Mouse (Mus musculus) heart, adult 9 months (tissue): ENCODE data around the gene Ptcd1.
"Not testable (repeated sequence)": the region's sequence is repeated elsewhere in the genome, so short reads cannot be mapped to it uniquely, and the experiment has no call there.

Source experiments
- DNase-seq, 2 experiments: peaks; one replicate each; pipeline ENCODE4 v3.0.0; 2022; ENCODE audit warnings: low spot score in 2 of 2

Gene Ptcd1

DNA sequence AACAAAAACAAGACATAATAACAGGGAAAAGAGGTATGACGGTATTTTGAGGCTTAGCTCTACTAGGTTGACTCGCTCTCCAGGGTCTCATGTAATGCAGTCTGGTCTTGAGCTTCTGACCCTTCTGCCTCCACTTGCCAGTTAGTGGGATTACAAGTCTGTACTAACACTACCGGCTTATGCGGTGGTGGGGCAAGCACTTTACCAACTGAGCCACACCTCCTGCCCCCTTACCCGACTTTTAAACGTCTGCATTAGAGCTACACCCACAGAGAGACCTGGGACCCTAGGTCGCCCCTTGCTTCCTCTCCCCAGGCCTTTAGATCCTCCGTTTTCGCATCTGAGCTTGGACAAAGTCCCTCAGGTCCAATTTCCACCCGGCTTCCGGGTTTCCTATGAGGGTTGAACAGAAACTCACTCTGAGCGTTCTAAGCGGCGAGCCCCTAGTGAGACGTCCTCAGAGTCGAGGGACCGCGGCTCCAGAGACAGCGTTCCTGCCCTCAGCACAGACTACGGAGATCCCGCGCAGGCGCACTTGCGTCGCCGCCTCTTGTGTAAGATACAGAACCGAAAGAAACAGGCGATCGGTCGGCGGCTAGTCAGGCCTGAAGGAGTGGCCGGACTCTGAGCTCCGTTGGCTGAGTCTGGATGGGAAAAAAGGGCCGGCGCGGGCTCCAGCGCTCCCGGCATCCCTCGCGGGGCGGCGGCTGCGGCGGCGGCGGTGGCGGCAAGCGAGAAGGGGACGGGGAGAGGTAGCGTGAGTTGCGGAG lies at the start of gene Ptcd1, which contains the start of gene Cpsf4:
Gene Ptcd1 (minus strand): TSS at position 573 of the 770 bp plus-strand sequence.
Gene Cpsf4 (plus strand): TSS at position 678 of the 770 bp plus-strand sequence.
- peak; percentile 97 to 99 for DNase-seq

DNA sequence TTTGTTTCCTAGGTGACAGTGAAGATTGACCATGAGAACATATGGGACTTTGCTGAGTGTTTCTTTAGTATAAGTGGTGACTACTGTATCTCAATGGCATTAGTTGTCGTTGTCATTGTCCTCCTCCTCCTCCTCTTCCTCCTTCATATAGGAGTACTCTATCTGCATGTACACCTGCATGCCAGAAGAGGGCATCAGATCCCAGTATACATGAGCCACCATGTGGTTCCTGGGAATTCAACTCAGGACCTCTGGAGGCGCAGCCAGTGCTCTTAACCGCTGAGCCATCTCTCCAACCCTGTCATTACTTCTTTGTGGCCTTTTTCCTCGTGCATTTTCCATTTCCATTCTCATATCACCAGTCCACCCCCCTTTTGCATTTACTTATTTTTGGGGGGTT lies 47.8 kb upstream of the Ptcd1 start:
- DNase-seq: no peak

DNA sequence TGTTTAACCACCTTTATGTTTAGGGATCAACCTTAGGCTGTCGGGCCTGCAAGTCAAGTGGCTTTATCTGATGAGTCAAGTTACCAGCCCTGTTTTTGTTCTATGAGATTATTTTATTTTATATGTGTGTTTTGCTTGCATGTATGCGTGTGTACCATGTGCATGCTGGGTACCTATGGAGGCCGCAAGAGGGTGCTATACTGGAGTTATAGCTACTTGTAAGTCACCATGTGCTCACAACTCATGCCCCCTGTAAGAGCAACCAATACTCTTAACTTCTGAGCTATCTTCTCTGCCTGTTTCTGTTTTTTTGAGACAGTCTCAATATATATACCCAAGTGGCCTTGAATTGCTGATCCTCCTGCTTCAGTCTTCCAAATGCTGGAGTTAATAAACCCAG lies 46.6 kb upstream of the Ptcd1 start:
- no peak for DNase-seq

DNA sequence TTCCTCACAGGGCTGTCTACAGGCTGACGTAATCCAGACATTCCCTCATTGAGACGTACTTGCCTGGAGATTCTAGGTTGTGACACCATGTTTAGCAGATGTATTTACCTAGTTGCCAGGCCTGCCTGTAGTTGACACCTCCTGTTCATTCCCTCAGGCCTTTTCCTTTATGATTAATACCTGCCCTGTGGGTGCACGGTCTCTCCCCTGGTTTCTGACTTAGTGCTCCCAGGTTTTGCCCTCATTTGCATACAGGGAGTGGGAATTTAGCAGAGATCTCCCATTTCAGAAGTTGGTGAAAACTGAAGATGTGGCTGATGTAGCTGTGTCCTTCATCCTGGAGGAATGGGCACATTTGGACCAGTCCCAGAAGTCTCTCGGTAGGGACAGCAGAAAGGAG lies 45.3 kb upstream of the Ptcd1 start:
- no peak for DNase-seq

DNA sequence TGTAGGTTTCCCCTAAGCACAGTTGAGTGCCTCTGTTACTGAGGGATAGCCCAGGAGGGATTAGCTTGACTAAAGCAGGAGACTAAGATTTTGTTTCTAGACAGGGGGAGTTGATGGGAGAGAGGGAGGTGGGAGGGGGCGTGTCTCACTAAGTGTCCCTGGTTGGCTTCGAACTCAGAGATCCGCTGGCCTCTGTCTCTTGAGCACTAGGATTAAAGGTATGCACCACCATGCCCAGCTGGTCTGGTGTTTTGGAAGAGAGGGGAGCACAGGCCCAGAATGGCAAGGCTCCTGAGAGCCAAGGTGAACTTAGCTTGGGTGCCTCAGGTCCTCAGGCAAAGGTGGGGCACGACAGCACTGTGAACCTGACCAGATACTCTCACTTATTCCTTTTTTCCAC lies 44.4 kb upstream of the Ptcd1 start:
- DNase-seq: no peak

DNA sequence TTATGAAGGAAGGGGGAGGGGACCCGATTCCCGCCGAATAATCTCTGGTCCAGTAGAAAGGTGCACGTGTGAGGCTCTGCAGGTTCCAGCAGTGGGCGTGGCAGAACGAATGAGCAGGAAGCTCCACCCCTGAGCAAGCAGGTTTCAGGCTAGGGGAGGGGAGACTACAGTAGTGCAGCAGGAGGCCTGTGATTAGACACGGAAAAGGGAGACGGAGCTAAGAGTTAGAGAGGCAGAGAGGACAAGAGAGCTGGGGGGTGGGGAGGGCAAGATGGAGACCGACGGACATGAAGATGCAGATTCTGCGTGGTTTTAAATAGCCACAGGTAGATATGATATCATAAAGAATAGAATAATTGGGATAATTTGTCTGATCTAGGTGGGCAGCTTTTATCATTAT lies 41.5 kb upstream of the Ptcd1 start:
- not testable (repeated sequence) for DNase-seq

DNA sequence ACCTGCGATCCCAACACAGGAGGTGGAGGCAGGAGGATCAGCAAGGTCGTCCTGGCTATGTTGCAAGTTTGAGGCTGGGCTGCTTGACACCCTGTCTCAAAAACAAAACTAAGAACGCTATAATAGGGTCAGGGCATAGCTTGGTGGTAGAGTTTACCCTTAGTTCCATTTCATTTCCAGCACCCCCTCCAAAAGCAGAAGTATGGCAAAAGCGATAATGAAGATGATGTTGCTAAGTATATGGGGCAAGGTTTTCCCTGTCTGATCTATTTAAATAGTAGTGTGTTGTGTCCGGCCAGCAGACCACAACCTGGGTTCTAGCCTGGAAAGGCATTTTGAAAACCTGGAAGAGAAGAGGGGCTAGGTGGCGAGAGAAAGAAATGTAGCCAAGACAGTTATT lies 41.0 kb upstream of the Ptcd1 start:
- DNase-seq: no peak

DNA sequence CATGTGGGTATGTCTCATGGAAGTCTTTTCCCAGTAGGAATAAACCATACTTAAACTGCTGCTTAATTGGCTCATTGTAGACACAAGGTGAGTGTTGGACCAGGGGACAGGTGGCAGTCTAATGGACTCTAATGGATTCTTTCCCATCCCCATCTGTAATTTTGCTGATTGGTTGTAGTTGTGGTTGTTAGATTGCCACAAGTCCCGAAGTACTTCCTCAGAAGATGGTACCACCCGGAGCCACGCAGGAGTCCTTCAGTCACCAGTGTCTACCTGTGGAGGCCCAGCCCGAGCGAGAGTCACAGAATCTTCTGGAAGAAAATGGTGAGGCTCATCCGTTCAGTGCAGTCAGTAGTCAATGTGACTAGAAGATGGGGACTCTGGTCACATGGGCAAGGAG lies 40.5 kb upstream of the Ptcd1 start:
- DNase-seq: no peak

DNA sequence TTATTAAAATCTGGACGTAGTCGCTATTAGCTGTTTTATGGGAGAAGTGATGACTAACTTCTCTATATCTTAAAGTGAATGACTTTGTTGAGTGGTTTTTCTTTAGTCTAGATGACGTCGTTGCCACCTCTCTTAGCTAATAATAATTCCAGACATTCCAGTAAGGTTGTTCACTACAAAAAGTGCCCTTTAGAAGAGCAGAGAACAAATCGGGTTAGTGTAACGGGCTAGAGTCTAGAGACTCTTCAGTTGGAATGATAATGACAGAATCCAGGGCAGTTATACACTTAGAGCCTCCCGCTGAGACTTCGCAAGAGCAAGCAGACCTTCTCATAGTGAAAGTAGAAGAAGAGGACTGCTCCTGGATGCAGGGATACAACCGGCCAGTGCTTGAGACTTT lies 38.1 kb upstream of the Ptcd1 start:
- DNase-seq: no peak

DNA sequence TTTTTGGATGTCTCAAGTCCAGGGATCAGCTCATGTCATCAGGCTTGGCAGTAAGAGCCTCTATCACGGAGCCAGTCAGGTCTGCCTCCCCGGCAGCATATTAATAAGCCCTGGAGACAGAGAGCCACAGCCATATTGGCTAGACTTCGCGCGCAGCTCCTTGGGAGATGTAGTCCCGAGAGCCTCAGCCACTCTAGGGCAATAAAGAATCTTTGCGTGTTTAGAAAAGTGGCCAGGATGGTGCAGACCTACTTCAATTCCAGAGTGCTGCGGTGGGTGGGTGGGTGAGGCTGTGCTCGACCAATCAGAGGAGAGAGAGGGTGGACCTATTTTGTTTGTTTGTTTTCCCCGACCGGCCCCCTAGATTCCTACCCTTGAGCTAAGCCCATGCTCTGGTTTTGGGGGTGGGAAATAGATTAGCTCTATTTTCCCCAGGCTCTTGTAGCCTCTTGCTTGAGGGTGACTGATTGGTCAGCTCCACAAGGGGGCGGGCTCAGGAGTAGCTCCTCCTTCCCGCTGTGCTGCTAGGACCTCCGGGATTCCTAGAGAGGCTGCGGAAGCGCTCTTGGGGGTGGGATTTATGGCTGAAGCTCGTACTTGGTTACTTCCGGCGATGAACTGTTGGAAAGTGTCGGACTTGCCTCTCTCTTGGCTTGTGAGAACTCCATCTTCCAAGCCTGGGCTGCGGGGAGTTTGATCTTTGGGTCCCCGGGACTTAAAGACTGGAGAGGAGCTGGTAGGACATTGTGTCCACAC lies 37.2 kb upstream of the Ptcd1 start, which contains the start of gene Zkscan5:
Gene Zkscan5 (plus strand): TSS at position 627 of the 756 bp plus-strand sequence.
- peak; percentile 99 for DNase-seq

DNA sequence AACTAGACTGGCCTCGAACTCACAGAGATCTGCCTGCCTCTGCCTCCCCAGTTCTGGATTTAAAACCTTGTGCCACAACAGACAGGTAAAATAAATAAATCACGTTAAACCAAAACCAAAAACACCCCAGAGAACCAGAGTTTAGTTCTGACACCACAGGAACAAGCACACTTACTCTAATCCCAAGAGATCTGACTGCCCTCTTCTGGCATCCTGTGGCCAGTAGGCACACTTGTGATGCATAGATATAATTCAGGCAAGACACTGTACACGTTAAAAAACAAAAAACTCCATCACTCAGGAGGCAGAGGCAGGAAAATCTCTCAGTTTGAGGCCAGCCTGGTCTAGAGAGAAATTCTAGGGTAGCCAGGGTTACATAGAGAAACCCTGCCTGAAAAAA lies 35.5 kb upstream of the Ptcd1 start:
- no peak for DNase-seq

DNA sequence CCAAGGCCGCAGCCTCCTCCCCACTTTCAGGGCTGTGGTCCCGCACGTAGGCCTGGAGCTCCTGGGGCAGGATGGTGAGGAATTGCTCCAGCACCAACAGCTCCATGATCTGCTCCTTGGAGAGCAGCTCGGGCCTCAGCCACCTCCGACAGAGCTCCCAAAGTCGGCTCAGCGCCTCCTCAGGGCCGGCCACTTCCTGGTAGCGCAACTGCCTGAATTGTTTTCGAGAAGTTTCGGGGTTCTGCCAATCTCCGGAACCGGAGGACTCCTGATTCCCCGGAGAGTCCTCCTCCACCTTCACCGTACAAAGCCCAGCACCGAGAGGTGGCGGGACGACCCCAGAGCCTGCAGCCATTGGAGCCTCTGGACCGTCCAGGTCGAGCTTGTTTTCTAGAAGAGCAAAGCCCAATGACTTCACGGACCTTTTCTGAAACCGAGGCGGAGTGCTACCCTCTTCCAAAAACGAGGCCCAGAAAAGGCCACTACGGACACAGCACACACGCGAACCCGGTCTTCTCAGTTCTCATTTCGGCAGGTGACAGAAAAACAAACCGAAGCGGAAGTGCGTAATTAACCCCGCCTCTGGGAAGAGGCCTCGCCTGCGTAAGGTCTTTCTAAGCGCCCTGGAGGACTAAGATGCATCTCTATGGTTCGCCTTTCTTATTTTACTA lies 34.5 kb upstream of the Ptcd1 start, which contains the start of gene Zkscan14:
Gene Zkscan14 (minus strand): TSS at position 548 of the 671 bp plus-strand sequence.
- peak; percentile 71 to 74 for DNase-seq

DNA sequence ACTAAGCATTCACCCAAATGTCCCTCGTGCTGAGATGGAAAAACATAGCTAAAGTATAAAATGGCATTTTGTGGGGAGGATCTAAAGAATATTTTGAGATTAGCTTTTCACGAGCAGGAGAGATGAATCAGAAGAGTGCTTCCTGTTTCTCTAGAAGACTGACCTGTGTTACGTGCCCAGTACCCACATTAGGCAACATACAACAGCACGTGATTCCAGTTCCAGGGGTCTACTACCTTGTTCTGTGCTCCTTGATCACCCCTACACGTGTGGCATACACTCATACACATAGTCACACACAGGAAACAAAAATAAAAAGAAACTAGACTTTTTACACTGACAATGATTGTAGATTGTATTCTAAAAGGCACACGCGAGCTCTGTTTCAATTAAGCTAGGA lies 33.5 kb upstream of the Ptcd1 start:
- DNase-seq: no peak

DNA sequence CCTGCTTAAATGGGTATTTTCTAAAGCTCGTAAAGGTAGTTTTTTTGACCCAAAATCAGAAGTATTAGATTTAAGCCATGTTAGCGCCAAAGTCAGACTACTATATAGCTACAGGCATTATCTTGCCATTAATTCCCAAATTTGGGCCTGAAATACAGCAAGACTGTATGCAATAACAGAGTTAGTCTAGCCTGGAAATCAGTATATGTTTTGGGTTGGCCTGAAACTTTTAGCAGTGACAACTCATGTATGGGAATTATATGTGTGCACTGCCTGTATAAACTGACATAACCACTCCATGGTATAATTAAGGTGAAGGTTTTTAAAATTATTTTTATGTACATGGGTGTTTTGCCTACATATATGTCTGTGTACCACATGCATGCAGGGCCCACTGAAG lies 25.1 kb upstream of the Ptcd1 start, which contains the start of gene Atp5j2:
Gene Atp5j2 (minus strand): TSS at position 101 of the 400 bp plus-strand sequence.
- DNase-seq: no peak

DNA sequence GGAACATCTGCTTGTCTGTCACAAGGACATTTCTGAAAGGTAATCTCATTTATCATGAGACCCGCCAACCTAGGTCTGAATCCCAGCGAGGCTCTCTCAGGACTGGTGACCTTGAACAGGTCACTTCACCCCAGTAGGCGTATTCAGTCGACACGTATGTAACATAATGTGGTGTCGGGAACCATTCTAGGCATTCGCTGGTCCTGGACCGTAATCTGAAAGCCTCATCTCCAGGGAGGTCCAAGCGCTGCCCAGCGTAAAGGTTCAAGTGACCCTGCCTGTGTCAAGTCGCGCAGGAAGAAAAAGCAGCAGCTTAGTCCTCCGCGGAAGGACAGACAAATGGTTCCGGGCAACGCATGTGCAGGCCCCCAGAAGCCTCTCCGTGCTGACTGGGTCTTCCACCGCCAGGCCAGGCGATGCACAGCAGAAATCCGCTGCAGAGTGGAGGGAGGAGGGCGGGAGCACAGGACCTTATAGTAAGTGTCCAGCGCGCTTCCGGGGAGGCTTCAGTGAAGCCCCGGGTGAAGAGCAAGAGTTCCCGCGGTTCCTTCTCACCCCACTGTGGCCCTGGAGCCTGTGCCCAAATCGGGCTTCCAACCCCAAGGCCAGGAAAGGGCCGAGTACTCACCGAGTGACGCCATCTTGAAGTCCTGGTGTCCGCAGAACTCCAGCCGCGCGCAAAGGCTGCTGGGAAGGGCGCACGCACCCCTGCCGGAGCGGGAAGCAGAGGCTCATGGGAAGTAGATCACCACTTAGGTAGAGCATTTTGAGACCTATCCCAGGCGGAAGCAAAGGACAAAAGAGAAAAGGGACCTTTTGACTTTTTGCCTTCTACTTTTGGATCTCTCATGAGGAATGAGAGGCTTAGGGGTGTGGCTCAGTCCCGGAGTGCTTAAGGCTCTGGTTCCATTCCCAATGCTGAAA lies 24.2 kb upstream of the Ptcd1 start:
- DNase-seq: peak; percentile 91

DNA sequence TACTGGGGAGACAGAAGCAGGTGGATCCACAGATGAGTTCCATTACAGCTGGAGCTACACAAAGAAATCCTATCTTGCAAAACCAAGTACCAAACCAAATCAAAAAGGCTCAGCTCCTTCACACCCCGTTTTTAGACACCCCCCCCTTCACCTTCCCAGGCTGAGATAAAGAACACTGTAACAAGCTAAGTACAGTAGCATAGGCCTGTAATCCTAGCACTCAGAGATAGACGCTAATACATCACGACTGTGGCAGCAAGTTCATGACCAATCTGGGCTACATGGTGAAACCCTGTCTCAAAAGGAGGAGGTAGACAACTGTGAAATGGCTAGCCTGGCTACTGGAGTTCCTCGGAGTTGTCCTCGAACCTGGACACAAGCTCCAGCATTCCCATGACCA lies 23.5 kb upstream of the Ptcd1 start:
- DNase-seq: no peak

DNA sequence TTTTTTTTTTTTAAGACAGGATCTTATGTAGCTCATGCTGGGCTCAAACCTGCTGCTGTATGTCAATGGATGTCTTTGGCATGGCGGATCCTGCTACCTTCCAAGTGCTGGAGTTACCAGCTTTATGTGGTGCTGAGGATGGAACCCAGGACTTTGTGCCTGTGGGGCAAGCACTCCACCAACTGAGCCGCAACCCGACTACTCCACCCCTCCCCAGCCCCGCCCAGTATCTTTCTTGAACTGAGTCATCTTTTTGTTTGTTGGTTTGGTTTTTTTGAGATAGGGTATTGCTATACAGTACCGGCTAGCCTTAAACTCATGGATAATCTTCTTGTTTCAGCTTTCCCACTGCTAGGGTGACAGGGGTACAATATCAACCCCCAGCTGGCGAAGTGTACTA lies 22.5 kb upstream of the Ptcd1 start:
- no peak for DNase-seq

DNA sequence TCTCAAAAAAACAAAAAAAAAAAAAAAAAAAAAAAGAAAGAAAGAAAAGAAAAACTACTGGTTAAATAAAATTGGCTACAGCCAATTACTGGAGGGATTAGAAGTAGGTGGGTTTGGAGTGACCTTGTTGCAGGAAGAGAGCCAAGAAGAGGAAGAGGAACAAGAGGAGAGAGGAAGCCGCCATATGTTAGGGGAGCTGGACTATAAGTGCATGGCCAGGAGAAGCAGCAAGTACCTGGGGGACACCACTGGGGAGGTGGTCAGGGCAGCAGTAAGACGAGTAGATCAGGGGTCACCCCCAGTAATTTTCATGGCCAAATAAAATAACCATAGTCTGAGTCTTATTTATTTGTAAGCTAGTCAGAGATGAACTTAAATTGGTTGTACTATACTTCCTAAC lies 18.3 kb upstream of the Ptcd1 start:
- no peak for DNase-seq

DNA sequence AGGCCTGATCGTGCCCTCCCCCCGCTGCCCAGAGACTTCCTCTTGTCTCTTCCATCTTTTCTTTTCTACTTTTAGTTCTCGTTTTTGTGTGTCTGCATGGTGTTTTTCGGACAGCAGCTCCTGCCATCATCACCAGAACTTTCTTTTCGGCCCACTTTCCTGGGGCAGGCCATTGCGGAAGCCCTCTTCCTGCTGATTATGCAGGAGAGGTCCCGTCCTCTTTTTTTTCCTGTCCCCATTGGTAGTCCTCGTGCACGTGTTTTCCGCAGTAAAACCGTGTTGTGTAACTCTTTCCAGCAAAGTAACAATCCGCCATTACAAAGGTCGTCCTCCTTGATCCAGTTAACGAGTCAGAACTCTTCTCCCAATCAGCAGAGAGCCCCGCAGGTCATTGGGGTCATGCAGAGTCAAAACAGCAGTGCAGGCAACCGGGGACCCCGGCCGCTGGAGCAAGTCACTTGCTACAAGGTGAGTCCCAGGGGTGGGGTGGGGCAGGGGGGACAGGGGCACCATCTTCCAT lies 11.6 kb upstream of the Ptcd1 start:
- peak in 1 of 2 experiments; percentile 32 for DNase-seq

DNA sequence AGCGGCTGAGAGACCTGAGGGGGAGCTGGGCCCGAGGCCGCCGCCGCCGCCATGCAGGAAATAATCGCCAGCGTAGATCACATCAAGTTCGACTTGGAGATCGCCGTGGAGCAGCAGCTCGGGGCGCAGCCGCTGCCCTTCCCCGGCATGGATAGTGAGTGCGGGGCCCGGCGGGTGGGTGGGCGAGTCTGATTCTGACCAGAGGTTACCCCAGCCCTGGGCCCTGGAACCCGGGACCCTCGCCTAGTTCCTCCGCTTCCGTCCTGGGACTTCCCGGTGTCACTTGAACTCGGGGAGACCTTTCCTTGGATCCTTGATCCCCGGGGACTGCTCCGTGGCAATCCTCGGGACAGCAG lies 376 bp upstream of the Ptcd1 start:
- DNase-seq: no peak

DNA sequence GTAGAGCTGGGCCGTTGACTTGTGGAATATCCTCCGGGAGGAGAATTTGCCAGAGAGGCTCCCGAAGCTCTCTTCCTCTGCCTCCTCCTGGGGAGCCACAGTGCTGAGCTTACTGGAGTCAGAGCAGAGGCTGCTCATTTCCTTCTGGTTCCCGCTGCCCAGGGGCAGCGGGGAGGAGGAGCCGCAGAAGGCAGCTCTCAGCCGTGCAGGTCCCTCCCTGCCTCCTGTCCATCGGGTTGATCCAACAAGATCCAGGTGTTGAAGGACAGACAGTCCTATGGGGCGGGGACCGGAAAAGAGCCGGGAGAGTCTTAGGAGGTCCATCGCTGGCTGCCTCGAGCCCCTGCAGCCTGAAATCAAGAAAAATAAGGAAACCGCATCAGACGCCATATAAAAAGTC lies 1.7 kb downstream of the Ptcd1 start:
- no peak for DNase-seq
